Mouse (Mus musculus): ENCODE measurements at regions not wholly inside any gene's neighbourhood (a gene's known extent, or its start where the extent isn't known, plus 50 kb on each side); places are given as distances from the start of the nearest gene placed in this dataset.

DNA sequence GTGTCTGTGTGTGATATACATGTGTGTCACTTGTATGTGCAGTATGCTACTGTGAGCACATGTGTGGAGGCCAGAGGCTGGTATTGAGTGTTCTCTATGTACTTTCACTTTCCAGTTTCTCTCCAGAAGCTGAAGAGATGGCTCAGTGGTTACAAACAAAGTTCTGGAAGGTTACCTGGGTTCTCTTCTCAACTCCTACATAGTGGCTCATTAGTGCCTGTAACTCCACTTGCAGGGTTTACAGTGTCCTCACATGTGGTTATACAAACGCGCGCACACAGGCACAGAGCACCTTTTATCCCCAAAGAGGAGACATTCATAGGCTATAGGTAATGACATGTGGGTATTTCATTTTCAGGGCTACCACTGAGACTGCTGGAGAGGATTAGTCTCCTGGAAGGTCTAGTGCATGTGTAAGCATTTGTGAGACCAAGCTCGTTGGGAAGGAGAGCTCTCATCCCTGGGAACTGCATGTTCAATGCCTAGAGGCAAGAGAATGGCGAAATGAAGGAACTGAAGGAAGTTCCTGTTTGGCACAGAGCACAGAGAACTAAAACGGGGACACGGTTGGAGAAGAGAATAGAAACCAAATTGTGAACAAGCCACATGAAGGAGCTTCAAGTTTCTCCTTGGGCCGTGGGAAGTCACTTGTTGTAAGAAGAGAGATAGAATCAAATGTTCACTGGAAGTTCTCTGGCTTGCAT is 153.7 kb downstream of the Cog6 start:
- TF ChIP-seq CTCF (IDR thresholded peaks at IDR 0.05; ENCODE audit: insufficient read depth, low read depth, low read length) (no peak), POLR2A (IDR thresholded peaks at IDR 0.05; ENCODE audit: insufficient read depth, low read depth, low read length) (no peak)

Data from olfactory bulb, adult 2 months (tissue).